Mouse (Mus musculus) CD4-positive, CD25-positive, alpha-beta regulatory T cell, adult 9 weeks (primary cell): ENCODE results near the gene Lnpk. TPM values are rescaled to one million over a fixed set of nuclear protein-coding genes. Genes with fewer than 3 reads are reported as not detected.

Experiments used
- polyA plus RNA-seq: library from polyadenylated mRNA; unstranded; fragments of 100-300 nt; shearing (Covaris generic); gene quantifications from one replicate; pipeline ENCODE4 v1.2.1, GENCODE M21; 2017

Gene Lnpk
- 23.7 TPM for polyA plus RNA-seq

GRCm38 (mm10) chr2:74578843-74579489, at the start of gene Lnpk:
Lnpk (minus strand) TSS chr2:74579435.

Other genes starting within 250 kb of the Lnpk start
- gene Evx2, start 80.1 kb upstream of the Lnpk start, polyA plus RNA-seq, result not detected
- gene Hoxd13, start 88.9 kb upstream of the Lnpk start, polyA plus RNA-seq, result not detected
- not detected for gene Hoxd12, start 95.6 kb upstream of the Lnpk start, polyA plus RNA-seq
- not detected for gene Hoxd11, start 100.1 kb upstream of the Lnpk start, polyA plus RNA-seq
- not detected for gene Hoxd10, start 112.5 kb upstream of the Lnpk start, polyA plus RNA-seq
- not detected for gene Hoxd9, start 118.3 kb upstream of the Lnpk start, polyA plus RNA-seq
- not detected for gene Hoxd8, start 125.2 kb upstream of the Lnpk start, polyA plus RNA-seq
- gene Hoxd3, start 132.5 kb upstream of the Lnpk start, polyA plus RNA-seq, result not detected
- gene Hoxd4, start 132.5 kb upstream of the Lnpk start, polyA plus RNA-seq, result not detected
- not detected for gene Gm28230, start 147.3 kb upstream of the Lnpk start, polyA plus RNA-seq
- not detected for gene Hoxd1, start 183.5 kb upstream of the Lnpk start, polyA plus RNA-seq
- 11.6 TPM for gene Mtx2, start 246.4 kb upstream of the Lnpk start, polyA plus RNA-seq